Mouse (Mus musculus) v-Abl transformed pro-B cells (cell line): ENCODE data around the gene Arhgef33.
"Not testable (repeated sequence)": the region's sequence is repeated elsewhere in the genome, so short reads cannot be mapped to it uniquely, and the experiment has no call there.

ENCODE experiments used
- in situ Hi-C, 2 experiments: fragments of 400-800 bp; cut with MboI; formaldehyde crosslinking; loops; one replicate each; pipeline ENCODE4 v1.15.1; 2025; ENCODE audit not compliant: unreplicated experiment in 2 of 2

The Arhgef33 gene

DNA sequence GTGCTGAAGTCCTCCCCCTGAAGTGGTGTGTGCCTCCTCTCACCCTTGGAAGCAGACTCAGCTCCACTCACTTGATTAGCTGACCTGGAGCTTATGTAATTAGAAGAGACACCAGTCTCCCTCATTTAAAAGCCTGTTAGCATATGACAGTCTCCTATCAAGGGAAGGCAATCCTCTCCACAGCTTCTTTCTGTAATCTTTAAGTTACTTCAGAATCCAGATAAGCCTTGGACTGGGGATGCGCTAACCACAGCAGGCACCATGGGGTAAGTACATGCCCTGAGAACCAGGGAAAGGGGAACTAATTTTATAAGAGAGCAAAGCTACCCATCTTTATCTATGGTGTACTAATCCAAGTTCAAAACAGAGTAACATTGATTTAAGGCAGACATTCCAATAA, at the start of gene Arhgef33:
Gene Arhgef33 (plus strand): TSS at position 157 of the 400 bp plus-strand sequence.
- in situ Hi-C loops = loop anchor here in 1 of 2 experiments (25.0 kb wide), 1 partner anchor 645 kb away; no protein-coding TSS in a partner anchor

DNA sequence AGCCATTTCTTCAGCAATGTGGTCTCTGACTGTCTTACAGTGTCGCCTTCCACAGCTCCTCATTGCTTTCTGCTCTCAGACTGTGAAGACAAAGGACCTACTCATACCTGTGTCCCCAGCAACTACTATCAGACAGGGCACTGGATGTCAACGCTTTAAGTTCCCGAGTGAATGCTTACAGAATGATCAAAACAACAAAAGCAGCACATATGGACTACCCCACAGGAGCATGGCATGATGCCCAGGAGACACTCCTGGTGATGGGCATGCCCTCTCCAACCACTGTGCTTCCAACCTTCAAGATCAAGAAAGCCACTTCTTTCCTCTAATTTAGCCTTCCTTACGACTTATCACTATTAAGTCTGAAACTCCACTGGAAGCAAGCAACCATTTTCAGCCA, 40.1 kb upstream of the Arhgef33 start:
- in situ Hi-C loops = no loop called here

DNA sequence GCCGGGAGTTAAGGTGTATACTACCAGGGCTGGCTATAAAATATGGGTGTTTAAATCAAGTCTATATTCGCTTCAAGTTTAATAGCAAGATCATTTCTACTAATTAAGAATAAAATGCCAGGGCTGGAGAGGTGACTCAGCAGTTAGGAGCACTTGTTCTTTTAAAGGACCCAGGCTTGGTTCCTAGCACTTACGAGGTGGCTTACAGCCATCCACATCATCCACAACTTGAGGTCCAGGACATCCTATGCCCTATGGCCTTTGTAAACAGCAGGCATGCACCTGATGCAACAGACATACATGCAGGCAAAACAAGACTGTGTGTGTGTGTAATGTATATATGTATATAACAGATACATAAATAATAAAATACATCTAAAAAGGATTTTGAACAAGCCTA, 39.1 kb upstream of the Arhgef33 start:
- in situ Hi-C loops = no loop called here

DNA sequence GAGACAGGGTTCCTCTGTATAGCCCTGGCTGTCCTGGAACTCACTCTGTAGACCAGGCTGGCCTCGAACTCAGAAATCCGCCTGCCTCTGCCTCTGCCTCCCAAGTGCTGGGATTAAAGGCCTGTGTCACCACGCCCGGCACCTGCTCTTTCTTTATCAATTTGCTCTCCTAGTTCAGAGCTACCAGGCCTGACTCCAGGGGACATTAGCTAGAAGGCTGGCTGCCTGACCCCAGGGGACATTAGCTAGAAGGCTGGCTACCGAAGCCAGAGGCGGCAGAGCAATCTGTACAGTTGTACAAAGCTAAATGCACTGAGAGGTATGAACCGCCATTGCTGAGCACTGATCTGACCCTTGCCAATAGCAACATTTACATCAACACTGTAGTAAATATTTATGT, 36.6 kb upstream of the Arhgef33 start:
- in situ Hi-C loops = not testable (repeated sequence)

DNA sequence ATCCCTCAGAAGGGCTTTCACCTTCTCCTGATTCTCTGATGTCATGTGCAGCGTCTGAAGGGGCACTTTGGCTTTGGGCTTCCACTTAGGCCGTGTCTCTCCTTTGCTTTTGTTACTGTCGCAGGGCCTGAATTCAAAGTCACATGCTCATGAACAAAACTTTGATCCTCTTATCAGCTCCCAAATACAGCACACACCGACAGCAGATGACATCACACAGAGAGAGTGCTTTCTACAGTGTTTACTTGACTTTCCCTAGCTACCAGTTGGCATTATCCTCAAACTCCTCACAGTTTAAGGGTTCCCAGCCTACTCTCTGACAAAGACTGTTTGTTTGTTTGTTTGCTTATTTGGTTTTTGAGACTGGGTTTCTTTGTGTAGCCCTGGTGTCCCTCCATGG, 29.0 kb upstream of the Arhgef33 start:
- in situ Hi-C loops = no loop called here

DNA sequence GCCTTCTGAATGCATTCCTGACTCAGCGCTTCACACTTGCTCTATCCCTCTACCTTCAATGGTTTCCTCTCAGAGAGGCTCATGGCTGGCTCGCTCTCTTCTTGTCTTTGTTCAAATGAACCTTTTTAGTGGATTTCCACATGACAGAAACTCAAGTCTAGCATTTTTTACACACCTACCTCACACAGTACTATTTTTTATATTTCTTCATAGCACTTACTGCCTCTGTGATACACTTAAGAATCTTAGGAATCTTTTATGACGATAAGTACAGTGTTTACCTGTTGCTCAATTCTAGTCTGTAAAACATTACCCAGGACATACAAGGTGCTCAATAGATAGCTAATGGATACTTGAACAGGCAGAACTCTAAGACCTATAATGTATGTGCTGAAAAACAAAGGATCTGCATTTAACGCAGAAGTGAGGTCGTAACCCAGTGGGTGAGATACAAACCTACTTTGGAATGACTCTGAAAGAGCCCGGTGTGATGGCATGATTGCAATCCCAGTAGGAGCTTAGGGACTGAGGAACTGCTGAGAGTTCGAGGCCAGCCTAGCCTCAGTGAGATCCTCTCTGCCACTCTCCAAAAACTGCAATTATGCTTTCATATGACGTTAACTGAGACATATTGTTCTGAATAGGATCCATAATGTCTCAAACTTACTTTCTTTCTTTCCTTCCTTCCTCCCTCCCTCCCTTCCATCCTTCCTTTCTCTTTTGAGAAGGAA, 27.7 kb upstream of the Arhgef33 start:
- in situ Hi-C loops = no loop called here

DNA sequence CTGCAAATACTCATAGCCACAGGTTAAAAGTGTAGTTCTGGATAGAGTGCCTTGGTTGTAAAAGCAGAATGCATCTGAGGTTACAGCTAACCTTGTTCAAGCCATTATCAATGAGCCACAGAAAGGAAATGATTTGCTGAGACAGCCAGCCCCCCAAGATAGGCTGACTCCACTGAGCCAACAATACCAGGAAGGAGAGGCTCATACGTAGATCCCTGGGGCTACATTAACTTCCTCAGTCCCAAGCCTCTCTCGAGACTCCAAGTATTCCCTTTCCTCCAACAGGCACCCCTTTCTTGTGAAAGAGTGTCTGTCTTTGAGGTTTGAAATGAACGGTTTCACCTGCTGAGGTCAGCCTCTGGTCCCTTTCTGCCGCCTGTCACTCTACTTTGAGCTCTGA, 22.8 kb upstream of the Arhgef33 start:
- in situ Hi-C loops = no loop called here

DNA sequence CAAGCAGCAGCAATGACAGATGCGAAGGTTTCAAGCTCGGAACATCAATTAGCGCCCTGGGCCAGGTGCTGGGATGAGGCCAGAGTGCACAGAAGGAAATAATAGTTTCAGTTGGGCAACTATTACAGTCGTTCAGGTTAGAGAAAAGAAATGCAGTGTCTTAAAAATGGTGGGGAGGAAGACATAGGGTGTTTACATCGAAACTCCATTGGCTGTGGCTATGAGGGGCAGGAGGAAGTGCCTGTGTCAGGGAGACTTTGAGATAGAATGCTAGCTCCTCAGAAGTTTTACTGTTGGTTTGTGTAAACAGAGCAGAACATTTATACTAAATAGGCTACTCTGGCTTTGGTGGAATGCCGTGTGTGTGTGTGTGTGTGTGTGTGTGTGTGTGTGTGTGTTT, 19.2 kb upstream of the Arhgef33 start:
- in situ Hi-C loops = no loop called here

DNA sequence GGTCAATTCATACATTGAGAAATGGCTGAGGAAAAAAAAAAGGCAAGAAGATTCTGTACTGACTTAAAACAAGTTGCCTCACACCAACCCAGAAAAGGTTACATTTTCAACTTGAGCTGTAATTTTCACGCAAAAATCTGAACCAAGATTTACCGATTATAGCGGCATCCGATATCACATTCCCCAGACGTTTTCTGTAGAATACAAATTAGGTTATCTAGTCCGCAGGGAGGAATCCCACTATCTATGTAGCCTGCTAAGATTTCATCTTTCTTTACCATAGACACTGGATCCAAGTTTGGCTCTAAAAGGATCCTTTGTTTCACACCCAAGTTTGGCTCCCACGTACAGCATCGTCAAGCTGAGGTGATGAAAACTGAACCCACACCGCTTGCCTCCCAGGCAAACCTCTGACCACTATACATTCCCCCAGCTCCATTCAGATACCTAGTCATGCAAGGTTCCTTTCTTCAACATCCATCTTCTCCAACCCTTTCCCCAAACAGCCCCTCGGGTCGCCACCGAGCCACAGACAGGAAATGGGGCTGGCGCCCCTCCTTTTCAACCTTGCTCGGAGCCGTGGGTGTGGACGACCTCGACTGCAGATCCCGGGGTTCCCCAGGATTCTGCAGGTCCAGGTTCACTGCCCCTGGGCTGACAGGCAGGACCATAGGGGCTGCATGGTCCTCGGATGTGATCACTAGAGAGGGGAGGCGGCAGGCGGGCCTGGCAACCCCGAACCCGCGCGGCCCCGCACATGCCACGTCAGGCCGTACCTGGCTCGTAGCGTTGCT, 17.7 kb upstream of the Arhgef33 start:
- in situ Hi-C loops = loop anchor here (5.0 kb wide), 2 partner anchors 103 to 268 kb away; no protein-coding TSS in a partner anchor

DNA sequence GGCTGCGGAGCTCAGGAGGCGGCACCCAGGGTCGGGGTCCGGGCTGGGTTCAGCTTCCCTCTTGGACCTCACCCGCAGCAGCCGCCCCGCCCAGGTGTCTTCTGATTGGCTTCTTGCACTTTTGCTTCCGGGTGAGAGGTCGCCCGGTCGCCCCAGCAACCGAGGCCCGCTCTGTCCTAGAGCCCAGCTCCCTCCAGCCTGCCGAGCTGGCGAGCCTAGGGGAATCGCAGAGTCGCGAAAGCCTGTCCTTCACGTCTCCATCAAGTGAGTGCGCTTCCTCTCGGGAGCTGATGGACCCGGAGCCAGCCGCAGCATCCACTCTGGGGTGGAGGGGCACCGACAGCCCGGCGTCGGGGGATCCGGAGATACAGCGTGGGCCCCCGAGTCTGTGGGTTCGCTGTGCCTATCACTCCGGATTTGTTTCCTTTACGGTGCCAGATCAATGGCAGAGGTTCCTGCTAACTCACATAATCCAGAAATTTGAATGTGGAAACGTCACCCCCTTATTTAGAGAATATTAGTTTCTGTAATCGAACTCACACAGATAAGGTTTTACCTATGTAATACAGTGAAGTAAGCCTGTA, 17.0 kb upstream of the Arhgef33 start, which contains the start of the genes Morn2 and Dhx57:
Gene Morn2 (plus strand): TSS at position 130 of the 584 bp plus-strand sequence.
Gene Dhx57 (minus strand): TSS at position 403 of the 584 bp plus-strand sequence.
- in situ Hi-C loops = loop anchor here (5.0 kb wide), 2 partner anchors 102 to 267 kb away; no protein-coding TSS in a partner anchor

DNA sequence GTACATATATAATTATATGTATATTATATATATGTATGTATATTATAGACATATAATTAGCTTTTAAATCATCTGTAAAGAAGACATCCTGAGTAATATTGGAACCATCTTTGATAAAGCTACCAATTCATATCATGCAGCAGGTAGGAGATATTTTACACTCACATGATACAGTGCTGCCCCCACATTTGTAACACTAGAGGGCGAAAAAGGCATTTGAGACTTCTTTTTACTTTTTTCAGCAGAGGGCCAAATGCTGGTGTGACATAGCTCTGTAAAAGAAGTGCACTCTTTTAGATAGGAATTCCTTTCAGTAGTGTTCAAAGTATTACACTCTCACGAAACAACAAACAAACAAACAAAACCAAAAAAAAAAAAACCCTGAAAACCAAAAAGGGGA, 16.1 kb upstream of the Arhgef33 start:
- in situ Hi-C loops = loop anchor here (5.0 kb wide), 2 partner anchors 101 to 266 kb away; no protein-coding TSS in a partner anchor

DNA sequence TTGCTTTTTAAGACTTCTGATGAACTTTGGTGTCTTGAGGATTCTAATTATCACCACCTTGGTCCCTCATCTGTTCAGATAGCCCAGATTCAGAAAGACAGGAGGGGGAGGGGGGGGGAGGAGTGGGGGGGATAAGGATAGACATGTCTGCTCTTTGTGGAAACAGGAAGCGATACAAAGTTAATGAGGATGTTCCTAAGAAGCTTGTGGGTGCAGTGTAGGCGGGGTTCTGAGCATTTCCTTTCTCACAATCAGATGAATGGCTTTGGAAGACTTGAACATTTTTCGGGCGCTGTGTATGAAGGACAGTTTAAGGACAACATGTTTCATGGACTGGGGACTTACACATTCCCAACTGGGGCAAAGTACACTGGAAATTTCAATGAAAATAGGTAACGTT, 11.9 kb upstream of the Arhgef33 start:
- in situ Hi-C loops = no loop called here

DNA sequence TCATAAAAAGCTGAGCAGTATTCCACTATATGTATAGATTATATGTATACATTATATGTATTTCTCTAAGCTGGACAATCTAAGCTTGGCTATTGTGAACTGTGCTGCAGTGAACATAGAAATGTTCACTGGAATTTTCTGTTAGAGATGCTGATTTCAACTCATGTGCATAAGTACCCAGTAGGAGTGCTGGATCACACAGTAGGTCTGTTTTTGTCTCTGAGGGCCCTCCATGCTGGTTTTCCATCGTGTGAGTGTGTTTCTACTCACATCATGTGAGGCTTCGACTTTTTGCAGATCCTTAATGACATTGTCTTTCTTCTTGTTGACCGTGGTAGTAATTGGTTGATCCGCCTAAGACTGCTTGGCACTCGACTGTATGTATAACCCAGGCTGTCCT, 8.4 kb upstream of the Arhgef33 start:
- in situ Hi-C loops = no loop called here

DNA sequence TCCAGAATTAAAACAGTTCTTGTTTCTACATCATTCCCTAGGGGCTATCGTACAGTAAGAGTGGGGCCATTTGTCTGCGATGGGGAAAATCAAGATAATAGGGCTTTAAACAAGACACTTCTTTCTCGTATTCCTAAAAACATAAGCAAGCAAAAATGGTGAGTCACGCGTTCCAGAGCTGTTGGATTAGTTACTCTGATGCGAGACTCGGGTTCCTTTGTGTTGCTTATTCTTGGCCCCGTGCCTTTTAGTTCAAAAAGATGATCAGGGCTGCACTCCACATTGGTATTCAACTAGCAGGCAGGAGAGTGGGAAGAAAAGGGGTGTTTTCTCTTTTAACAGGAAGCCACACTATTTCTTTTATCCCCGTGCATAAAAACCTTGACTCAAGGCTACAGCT, 4.6 kb downstream of the Arhgef33 start:
- in situ Hi-C loops = loop anchor here in 1 of 2 experiments (25.0 kb wide), 1 partner anchor 649 kb away; no protein-coding TSS in a partner anchor

DNA sequence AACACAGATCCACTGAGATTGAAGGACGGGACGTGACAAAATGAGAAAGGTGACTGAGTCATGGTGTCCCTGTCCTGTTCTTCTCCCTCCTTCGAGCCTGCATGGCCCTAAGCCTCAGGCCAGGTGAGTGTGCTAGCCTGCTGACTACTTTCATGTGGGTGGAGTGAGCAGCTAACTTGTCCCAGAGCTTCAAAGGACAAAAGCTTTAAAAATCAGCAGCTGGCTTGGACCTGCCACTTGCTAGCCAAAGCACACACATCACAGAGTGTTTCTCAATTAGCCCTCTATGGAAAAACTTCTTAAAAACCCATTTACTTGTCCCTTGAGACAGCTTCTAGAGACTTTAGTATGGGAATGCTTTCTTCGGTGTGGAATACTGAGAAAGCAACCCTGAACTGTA, 5.2 kb downstream of the Arhgef33 start:
- in situ Hi-C loops = loop anchor here in 1 of 2 experiments (25.0 kb wide), 1 partner anchor 650 kb away; no protein-coding TSS in a partner anchor

DNA sequence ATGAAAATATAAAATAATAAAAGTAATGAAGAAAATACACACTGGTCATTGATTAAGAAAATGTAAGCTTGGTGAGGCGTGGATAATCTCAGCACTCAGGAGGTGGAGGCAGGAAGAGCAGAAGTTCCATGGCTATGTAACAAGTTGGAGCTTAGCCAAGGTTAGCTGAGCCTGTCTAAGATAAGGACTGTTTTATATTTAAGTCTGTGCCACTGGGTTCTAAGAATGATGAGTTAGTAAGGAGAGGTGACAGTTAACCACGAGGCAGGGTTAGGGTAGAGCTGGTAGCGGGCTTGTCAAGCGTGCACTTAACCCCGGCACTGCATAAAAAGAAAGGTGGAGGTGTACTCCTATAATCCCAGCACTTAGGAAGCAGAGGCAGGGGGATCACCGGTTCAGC, 15.0 kb downstream of the Arhgef33 start:
- in situ Hi-C loops = loop anchor here in 1 of 2 experiments (25.0 kb wide), 1 partner anchor 660 kb away; no protein-coding TSS in a partner anchor

DNA sequence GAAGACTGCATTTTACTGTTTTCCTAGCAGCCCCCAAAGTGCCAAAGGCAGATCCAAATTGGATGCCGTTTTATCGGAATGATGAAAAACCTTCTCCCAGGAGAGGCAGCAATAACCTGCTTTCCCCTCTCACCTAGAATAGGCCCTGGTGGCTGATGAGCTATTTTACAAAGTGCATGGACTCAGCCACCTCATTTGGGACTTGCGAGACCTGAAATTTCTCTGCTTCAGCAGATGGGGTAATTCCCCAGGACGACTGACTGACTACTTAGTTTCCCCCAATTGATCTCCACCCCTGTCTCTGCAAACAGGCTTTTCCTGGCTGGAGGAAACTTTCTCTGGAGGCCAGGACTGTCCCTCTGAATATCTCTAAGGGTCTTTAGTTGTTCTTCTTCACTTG, 15.8 kb downstream of the Arhgef33 start:
- in situ Hi-C loops = loop anchor here in 1 of 2 experiments (25.0 kb wide), 1 partner anchor 661 kb away; no protein-coding TSS in a partner anchor

DNA sequence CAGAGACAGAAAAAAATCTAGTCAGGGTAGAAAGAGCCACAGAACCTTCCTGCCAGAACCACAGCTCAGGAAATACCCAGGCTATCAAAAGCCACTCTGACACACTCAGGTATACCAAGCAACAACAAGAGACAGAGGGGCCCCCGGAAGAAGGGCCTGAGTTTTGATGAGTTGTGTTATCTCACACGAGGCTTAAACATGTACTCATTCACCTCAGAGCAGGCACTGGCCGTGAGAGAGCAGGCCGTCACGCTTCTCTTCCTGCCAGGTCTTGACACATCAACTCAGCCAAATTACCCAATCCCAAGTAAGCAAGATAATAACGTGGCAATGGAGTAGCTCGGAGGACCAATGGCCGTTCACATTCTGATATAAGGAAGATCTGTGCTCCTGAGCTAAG, 16.5 kb downstream of the Arhgef33 start:
- in situ Hi-C loops = loop anchor here in 1 of 2 experiments (25.0 kb wide), 1 partner anchor 661 kb away; no protein-coding TSS in a partner anchor

DNA sequence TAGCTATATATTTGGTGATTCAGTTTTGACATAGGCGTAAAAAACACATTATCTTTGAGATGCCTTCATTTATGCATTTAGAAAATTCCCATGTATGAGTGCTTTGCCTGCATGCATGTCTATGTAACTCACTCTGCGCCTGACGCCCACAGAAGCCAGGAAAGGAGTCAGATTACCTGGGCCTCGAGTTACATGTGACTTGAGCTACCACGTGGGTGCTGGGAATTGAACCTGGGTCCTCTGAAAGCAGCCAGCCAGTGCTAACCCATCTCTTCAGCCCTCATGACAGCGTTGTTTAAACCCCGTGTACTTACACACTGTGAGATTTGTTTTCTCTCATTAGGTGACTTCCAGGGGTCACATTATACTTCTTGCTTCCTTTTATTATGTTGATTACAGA, 17.3 kb downstream of the Arhgef33 start:
- in situ Hi-C loops = loop anchor here in 1 of 2 experiments (25.0 kb wide), 1 partner anchor 662 kb away; no protein-coding TSS in a partner anchor

DNA sequence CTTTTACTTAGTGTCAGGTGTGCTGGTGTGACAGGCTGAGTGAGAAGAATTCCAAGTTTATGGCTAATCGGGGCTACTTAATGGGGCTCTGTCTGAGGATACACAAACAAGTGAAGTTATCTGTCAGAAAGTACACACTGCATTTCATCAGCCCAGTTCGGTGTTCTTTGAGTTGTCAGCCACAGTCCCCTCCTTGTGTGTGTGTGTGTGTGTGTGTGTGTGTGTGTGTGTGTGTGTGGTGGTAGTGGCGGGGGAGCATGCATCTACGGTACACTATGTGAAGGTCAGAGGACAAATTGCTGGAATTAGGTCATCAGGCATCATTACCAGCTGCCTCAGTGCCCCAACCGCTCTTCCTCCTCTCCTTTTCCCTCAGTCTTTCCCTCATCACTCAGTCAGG, 18.2 kb downstream of the Arhgef33 start:
- in situ Hi-C loops = loop anchor here in 1 of 2 experiments (25.0 kb wide), 1 partner anchor 663 kb away; no protein-coding TSS in a partner anchor
